Comparison of ENCODE assay signal across 14 mouse cellular contexts in genomic region chr4:120271886-120272580, GRCm38 (mm10). TPM values are rescaled to one million over a fixed set of nuclear protein-coding genes. Genes with fewer than 3 reads are reported as not detected.
DNase-seq lines count a peak whose midpoint lies in the region; ATAC-seq lines count a peak whose summit lies in the region.
"Had no signal": no experiment of that assay in that cellular context is flagged by ENCODE, and none has a peak within 500 bp of the region (broad histone marks: within the 10 kb centered on the region; RNA-seq: fewer than 3 reads in every experiment).

No protein-coding gene starts in this region.

- peaks cover 46% of the 10 kb centered on the region for H3K4me1 ChIP-seq in hindbrain, embryonic 14.5 days (replicated peaks; ENCODE audit: control insufficient read depth, insufficient read depth, low read length)
- peaks cover 7% of the 10 kb centered on the region; the same call in 1 of the 2 replicates for H3K4me1 ChIP-seq in hindbrain, embryonic 11.5 days (replicated peaks; ENCODE audit: control insufficient read depth, insufficient read depth, low read length)
- H3K4me1 ChIP-seq in neural tube, embryonic 14.5 days (ENCODE audit: control insufficient read depth, insufficient read depth, low read length), result peaks cover 38% of the 10 kb centered on the region

- H3K4me2 ChIP-seq in hindbrain, embryonic 14.5 days (replicated peaks), result no peak overlapping the region
- H3K4me2 ChIP-seq in hindbrain, embryonic 11.5 days (replicated peaks; ENCODE audit: low read depth, low read length), result no peak overlapping the region
- no peak overlapping the region for H3K4me2 ChIP-seq in neural tube, embryonic 14.5 days (ENCODE audit: low read depth, low read length)

- no peaks in the 10 kb centered on the region for H3K9me3 ChIP-seq in hindbrain, embryonic 14.5 days (ENCODE audit: control insufficient read depth, low read length)
- no peaks in the 10 kb centered on the region for H3K9me3 ChIP-seq in hindbrain, embryonic 11.5 days (ENCODE audit: control insufficient read depth, low read length)
- no peaks in the 10 kb centered on the region for H3K9me3 ChIP-seq in neural tube, embryonic 14.5 days (ENCODE audit: control insufficient read depth, low read length)

- H3K9ac ChIP-seq in hindbrain, embryonic 14.5 days, result no peak overlapping the region
- no peak overlapping the region for H3K9ac ChIP-seq in hindbrain, embryonic 11.5 days (ENCODE audit: low read depth, low read length)
- no peak overlapping the region for H3K9ac ChIP-seq in neural tube, embryonic 14.5 days (replicated peaks; ENCODE audit: low read depth, low read length)

- peaks cover 41% of the 10 kb centered on the region for H3K27me3 ChIP-seq in hindbrain, embryonic 14.5 days (ENCODE audit: control insufficient read depth, insufficient read depth, low read length)
- H3K27me3 ChIP-seq in hindbrain, embryonic 11.5 days (ENCODE audit: control insufficient read depth, insufficient read depth, low read length), result peaks cover 45% of the 10 kb centered on the region
- H3K27me3 ChIP-seq in neural tube, embryonic 14.5 days (ENCODE audit: control insufficient read depth, insufficient read depth, low read length), result peaks cover 23% of the 10 kb centered on the region

- H3K27ac ChIP-seq in hindbrain, embryonic 14.5 days, result no peak overlapping the region
- H3K27ac ChIP-seq in hindbrain, embryonic 11.5 days (ENCODE audit: low read depth, low read length), result no peak overlapping the region
- H3K27ac ChIP-seq in neural tube, embryonic 14.5 days (ENCODE audit: low read depth, low read length), result no peak overlapping the region

- H3K4me3 ChIP-seq in hindbrain, embryonic 14.5 days (replicated peaks; ENCODE audit: low read length), result no peak overlapping the region
- H3K4me3 ChIP-seq in hindbrain, embryonic 11.5 days (ENCODE audit: low read depth, low read length), result no peak overlapping the region
- H3K4me3 ChIP-seq in neural tube, embryonic 14.5 days (ENCODE audit: low read depth, low read length), result no peak overlapping the region
- H3K4me3 ChIP-seq: erythroblast, embryonic 14.5 days had no signal

- peak; percentile 55 for DNase-seq in adrenal gland, postnatal 10 days
- no peak for DNase-seq in adrenal gland, adult 18-20 months (ENCODE audit: low spot score in 2 of 2)
- no peak for DNase-seq in hindbrain, embryonic 14.5 days (ENCODE audit: low spot score)
- DNase-seq in hindbrain, embryonic 11.5 days (ENCODE audit: low spot score), result no peak
- DNase-seq in retina, postnatal 1 day, result peak; percentile 28
- no peak for DNase-seq in retina, embryonic 14.5 days (ENCODE audit: low spot score)
- no peak for DNase-seq in adipocyte (ENCODE audit: low spot score)
- DNase-seq: cerebellum, adult 9-11 months; kidney, adult 9 months; liver had no signal

- no peaks in the 10 kb centered on the region for H3K36me3 ChIP-seq in hindbrain, embryonic 14.5 days (replicated peaks; ENCODE audit: control insufficient read depth, insufficient read depth)
- H3K36me3 ChIP-seq in hindbrain, embryonic 11.5 days (ENCODE audit: control insufficient read depth, insufficient read depth, low read length), result no peaks in the 10 kb centered on the region
- H3K36me3 ChIP-seq in neural tube, embryonic 14.5 days (ENCODE audit: control insufficient read depth, insufficient read depth, low read length), result no peaks in the 10 kb centered on the region

- ATAC-seq in hindbrain, embryonic 14.5 days (ENCODE audit: low FRiP score), result peak; percentile 22; the same call in 1 of the 2 replicates
- ATAC-seq in hindbrain, embryonic 11.5 days (ENCODE audit: low FRiP score), result no peak
- ATAC-seq in neural tube, embryonic 14.5 days (ENCODE audit: low read depth), result peak; percentile 26; the same call in 1 of the 2 replicates
- ATAC-seq: inflammation-experienced regulatory T-cells, adult 6 months had no signal

- 71% methylated on average over 6 of the region's 6 CpGs for WGBS in hindbrain, embryonic 14.5 days
- WGBS in hindbrain, embryonic 11.5 days, result 76% methylated on average over 6 of the region's 6 CpGs
- WGBS in neural tube, embryonic 14.5 days, result 61% methylated on average over 6 of the region's 6 CpGs

RNA-seq across cellular contexts. Expression of gene Foxo6, which starts 15.1 kb away (rescaled TPM):
- 1 to 10 TPM; 1.4 to 3.7 TPM for total RNA-seq in adrenal gland, postnatal 10 days (2021)
- total RNA-seq in adrenal gland, adult 18-20 months (2021), result under 1 TPM; 0.40 to 0.64 TPM
- polyA plus RNA-seq in hindbrain, embryonic 14.5 days (2014; fragmentation: Nextera tagmentation; extraction: Ambion mirVana), result 1.0 and 1.4 TPM in 2 replicates
- polyA plus RNA-seq in hindbrain, embryonic 11.5 days (2014; fragmentation: Nextera tagmentation; extraction: Ambion mirVana), result 0.20 and 0.39 TPM in 2 replicates
- polyA plus RNA-seq in neural tube, embryonic 14.5 days (2014; fragmentation: Nextera tagmentation; extraction: Ambion mirVana), result 0.85 and 1.1 TPM in 2 replicates
- total RNA-seq: granulocyte monocyte progenitor cell, adult 5-6 weeks had no signal
- polyA plus RNA-seq: erythroblast, embryonic 14.5 days; inflammation-experienced regulatory T-cells, adult 6 months had no signal

Comparison
In these comparisons a context has a peak if more than half of its experiments do, and no peak if none do; other contexts are left out.
1. DNase-seq: peak in adrenal gland, postnatal 10 days (single experiment) and retina, postnatal 1 day (single experiment); none in adrenal gland, adult 18-20 months (0 of 2), hindbrain, embryonic 14.5 days (single experiment), hindbrain, embryonic 11.5 days (single experiment), retina, embryonic 14.5 days (single experiment) and adipocyte (single experiment).